9 mouse cellular contexts compared by ENCODE assay signal in genomic region chr2:32315751-32316150, GRCm38 (mm10). TPM values are rescaled to one million over a fixed set of nuclear protein-coding genes. Genes with fewer than 3 reads are reported as not detected.
DNase-seq lines count a peak whose midpoint lies in the region; ATAC-seq and TF ChIP-seq lines count a peak whose summit lies in the region.
"Had no signal": no experiment of that assay in that cellular context is flagged by ENCODE, and none has a peak within 500 bp of the region (broad histone marks: within the 10 kb centered on the region; RNA-seq: fewer than 3 reads in every experiment).

No protein-coding gene starts in this region.

- no peaks in the 10 kb centered on the region for H3K9me3 ChIP-seq in forebrain, embryonic 10.5 days
- H3K9me3 ChIP-seq in forebrain, embryonic 14.5 days (replicated peaks; ENCODE audit: control insufficient read depth, low read length), result no peaks in the 10 kb centered on the region
- no peaks in the 10 kb centered on the region for H3K9me3 ChIP-seq in intestine, postnatal 0 days (ENCODE audit: control insufficient read depth)

- no peak for DNase-seq in forebrain, embryonic 10.5 days (ENCODE audit: extremely low spot score, low spot score)
- DNase-seq in forebrain, embryonic 14.5 days (ENCODE audit: low spot score), result no peak
- DNase-seq in urinary bladder, postnatal 14 days (ENCODE audit: low spot score), result peak; percentile 64
- DNase-seq in urinary bladder, postnatal 10 days (ENCODE audit: low spot score), result no peak
- no peak for DNase-seq in adrenal gland, adult (ENCODE audit: inconsistent age in 2 of 2, low spot score in 1 of 2)
- no peak for DNase-seq in right cerebral cortex, postnatal 4 days
- no peak for DNase-seq in right cerebral cortex, adult 18-20 months
- DNase-seq: kidney, postnatal 14 days had no signal

- H3K4me2 ChIP-seq in forebrain, embryonic 14.5 days (ENCODE audit: low read length), result no peak overlapping the region
- no peak overlapping the region for H3K4me2 ChIP-seq in intestine, postnatal 0 days (replicated peaks; ENCODE audit: low read depth)

- H3K4me3 ChIP-seq in forebrain, embryonic 10.5 days, result peak overlapping the region; percentile 0; the same call in 1 of the 2 replicates
- no peak overlapping the region for H3K4me3 ChIP-seq in forebrain, embryonic 14.5 days (ENCODE audit: low read depth, low read length)
- no peak overlapping the region for H3K4me3 ChIP-seq in intestine, postnatal 0 days (ENCODE audit: low read depth, low read length)

- ATAC-seq in forebrain, embryonic 14.5 days, result no peak
- no peak for ATAC-seq in intestine, postnatal 0 days

- H3K4me1 ChIP-seq in forebrain, embryonic 10.5 days, result peaks cover 81% of the 10 kb centered on the region
- peaks cover 16% of the 10 kb centered on the region for H3K4me1 ChIP-seq in forebrain, embryonic 14.5 days (ENCODE audit: control insufficient read depth, insufficient read depth, low read length)
- 0 out of 2 replicates have a peak, but pooled peaks cover 4% of the 10 kb centered on the region for H3K4me1 ChIP-seq in intestine, postnatal 0 days (replicated peaks; ENCODE audit: control insufficient read depth, insufficient read depth, low read length)

- no peak overlapping the region for H3K9ac ChIP-seq in forebrain, embryonic 14.5 days (ENCODE audit: low read length)
- no peak overlapping the region for H3K9ac ChIP-seq in intestine, postnatal 0 days (ENCODE audit: low read depth, low read length)

- WGBS in forebrain, embryonic 10.5 days, result 12% methylated on average over 8 of the region's 8 CpGs
- 15% methylated on average over 8 of the region's 8 CpGs for WGBS in forebrain, embryonic 14.5 days
- WGBS in intestine, postnatal 0 days, result 31% methylated on average over 8 of the region's 8 CpGs

- H3K27me3 ChIP-seq in forebrain, embryonic 10.5 days (ENCODE audit: poor library complexity, severe bottlenecking), result peaks cover 75% of the 10 kb centered on the region
- H3K27me3 ChIP-seq in forebrain, embryonic 14.5 days (replicated peaks; ENCODE audit: control insufficient read depth, insufficient read depth, low read length), result no peaks in the 10 kb centered on the region
- H3K27me3 ChIP-seq in intestine, postnatal 0 days (replicated peaks; ENCODE audit: control insufficient read depth, insufficient read depth, low read length), result no peaks in the 10 kb centered on the region

- no peak for TF ChIP-seq CTCF in intestine, postnatal 0 days (IDR thresholded peaks at IDR 0.05; ENCODE audit: low read depth)

- peak overlapping the region; percentile 84 for H3K27ac ChIP-seq in forebrain, embryonic 10.5 days
- H3K27ac ChIP-seq in forebrain, embryonic 14.5 days (ENCODE audit: low read depth, low read length), result no peak overlapping the region
- peak overlapping the region; percentile 23; the same call in 1 of the 2 replicates for H3K27ac ChIP-seq in intestine, postnatal 0 days (ENCODE audit: low read depth, low read length)

- no peaks in the 10 kb centered on the region for H3K36me3 ChIP-seq in forebrain, embryonic 10.5 days (replicated peaks)
- H3K36me3 ChIP-seq in forebrain, embryonic 14.5 days (ENCODE audit: control insufficient read depth, insufficient read depth, low read length), result no peaks in the 10 kb centered on the region
- peaks cover 19% of the 10 kb centered on the region; the same call in 1 of the 2 replicates for H3K36me3 ChIP-seq in intestine, postnatal 0 days (ENCODE audit: control insufficient read depth, insufficient read depth)

RNA-seq across cellular contexts. Expression of gene Swi5, which starts 27.9 kb away (rescaled TPM):
- polyA plus RNA-seq in forebrain, embryonic 10.5 days (2016; fragmentation: Nextera tagmentation; extraction: Ambion mirVana), result 529 and 531 TPM in 2 replicates
- 186 and 243 TPM in 2 replicates for polyA plus RNA-seq in forebrain, embryonic 14.5 days (2014; fragmentation: Nextera tagmentation; extraction: Ambion mirVana)
- 255 and 271 TPM in 2 replicates for polyA plus RNA-seq in intestine, postnatal 0 days (2015; fragmentation: Nextera tagmentation; extraction: Ambion mirVana)

RNA-seq across cellular contexts. Expression of gene Golga2, which starts 28.6 kb away (rescaled TPM):
- polyA plus RNA-seq in forebrain, embryonic 10.5 days (2016; fragmentation: Nextera tagmentation; extraction: Ambion mirVana), result 16.6 and 17.4 TPM in 2 replicates
- polyA plus RNA-seq in forebrain, embryonic 14.5 days (2014; fragmentation: Nextera tagmentation; extraction: Ambion mirVana), result 15.5 and 20.6 TPM in 2 replicates
- polyA plus RNA-seq in intestine, postnatal 0 days (2015; fragmentation: Nextera tagmentation; extraction: Ambion mirVana), result 15.2 and 18.1 TPM in 2 replicates

RNA-seq across cellular contexts. Expression of gene Ciz1, which starts 36.4 kb away (rescaled TPM):
- 57.7 and 70.3 TPM in 2 replicates for polyA plus RNA-seq in forebrain, embryonic 10.5 days (2016; fragmentation: Nextera tagmentation; extraction: Ambion mirVana)
- 37.3 and 48.0 TPM in 2 replicates for polyA plus RNA-seq in forebrain, embryonic 14.5 days (2014; fragmentation: Nextera tagmentation; extraction: Ambion mirVana)
- polyA plus RNA-seq in intestine, postnatal 0 days (2015; fragmentation: Nextera tagmentation; extraction: Ambion mirVana), result 20.1 and 20.7 TPM in 2 replicates

RNA-seq across cellular contexts. Expression of gene Dnm1, which starts 37.4 kb away (rescaled TPM):
- 7.8 and 9.7 TPM in 2 replicates for polyA plus RNA-seq in forebrain, embryonic 10.5 days (2016; fragmentation: Nextera tagmentation; extraction: Ambion mirVana)
- polyA plus RNA-seq in forebrain, embryonic 14.5 days (2014; fragmentation: Nextera tagmentation; extraction: Ambion mirVana), result 28.2 and 42.8 TPM in 2 replicates
- 23.5 and 30.0 TPM in 2 replicates for polyA plus RNA-seq in intestine, postnatal 0 days (2015; fragmentation: Nextera tagmentation; extraction: Ambion mirVana)

RNA-seq across cellular contexts. Expression of gene Uck1, which starts 55.8 kb away (rescaled TPM):
- 83.6 and 91.4 TPM in 2 replicates for polyA plus RNA-seq in forebrain, embryonic 10.5 days (2016; fragmentation: Nextera tagmentation; extraction: Ambion mirVana)
- polyA plus RNA-seq in forebrain, embryonic 14.5 days (2014; fragmentation: Nextera tagmentation; extraction: Ambion mirVana), result 84.2 and 96.6 TPM in 2 replicates
- 74.1 and 80.0 TPM in 2 replicates for polyA plus RNA-seq in intestine, postnatal 0 days (2015; fragmentation: Nextera tagmentation; extraction: Ambion mirVana)
